Mouse (Mus musculus) ES-E14 (cell line): ENCODE measurements around the gene Ms4a6b. TPM values are rescaled to one million over a fixed set of nuclear protein-coding genes. Genes with fewer than 3 reads are reported as not detected.
"Not testable (repeated sequence)": the region's sequence is repeated elsewhere in the genome, so short reads cannot be mapped to it uniquely, and the experiment has no call there.

Source experiments
- DNase-seq: peaks from one replicate; pipeline ENCODE4 v3.0.0-alpha.2; 2013; ENCODE audit warnings: low read depth, low spot score
- H3K27ac ChIP-seq: 2 replicates; pipeline ENCODE4 v1.5.1; 2012; ENCODE audit warnings: low read depth, mild to moderate bottlenecking, low read length, moderate library complexity, mixed read lengths; ENCODE audit not compliant: poor library complexity, insufficient read depth, severe bottlenecking
- H3K36me3 ChIP-seq: 2 replicates; pipeline ENCODE4 v1.6.1; 2012; ENCODE audit warnings: mild to moderate bottlenecking, low read length, moderate library complexity, mixed read lengths; ENCODE audit not compliant: control insufficient read depth, poor library complexity, insufficient read depth, severe bottlenecking
- H3K4me1 ChIP-seq, 2 experiments: fragments of 150-350 bp in 1 of 2; sonication (generic) in 1 of 2; 2 replicates each; pipeline ENCODE4 v1.6.1; 2012; ENCODE audit warnings: low read length in 2 of 2, mild to moderate bottlenecking in 1 of 2, mixed read lengths in 1 of 2; ENCODE audit not compliant: control insufficient read depth in 2 of 2, insufficient read depth in 2 of 2, poor library complexity in 1 of 2
- H3K4me3 ChIP-seq, 2 experiments: fragments of 150-350 bp in 1 of 2; sonication (generic) in 1 of 2; 2 replicates each; pipeline ENCODE4 v1.5.1; 2012; ENCODE audit warnings: low read length in 2 of 2, low read depth in 1 of 2, mild to moderate bottlenecking in 1 of 2, mixed read lengths in 1 of 2; ENCODE audit not compliant: insufficient read depth in 1 of 2, poor library complexity in 1 of 2, severe bottlenecking in 1 of 2
- H3K9ac ChIP-seq: 2 replicates; pipeline ENCODE4 v1.6.1; 2012; ENCODE audit warnings: low read depth, mild to moderate bottlenecking, low read length, mixed read lengths; ENCODE audit not compliant: poor library complexity, insufficient read depth, severe bottlenecking
- H3K9me3 ChIP-seq: fragments of 150-350 bp; sonication (generic); 2 replicates; pipeline ENCODE4 v1.6.1; 2012; ENCODE audit warnings: low read depth, mild to moderate bottlenecking, low read length; ENCODE audit not compliant: control insufficient read depth, insufficient read depth
- CHD2 ChIP-seq: IDR thresholded peaks from 2 replicates; pipeline ENCODE4 v1.6.1; 2014; ENCODE audit warnings: mild to moderate bottlenecking, low read depth, low read length, inconsistent platforms
- HCFC1 ChIP-seq: IDR thresholded peaks from 2 replicates; pipeline ENCODE4 v1.6.1; 2012; ENCODE audit warnings: low read length, inconsistent platforms, borderline replicate concordance; ENCODE audit not compliant: insufficient read depth
- MAFK ChIP-seq: IDR thresholded peaks from 2 replicates; pipeline ENCODE4 v1.6.1; 2014; ENCODE audit warnings: mild to moderate bottlenecking, low read depth, low read length, inconsistent platforms; ENCODE audit not compliant: insufficient read depth
- ZC3H11A ChIP-seq: IDR thresholded peaks from 2 replicates; pipeline ENCODE4 v1.6.1; 2012; ENCODE audit warnings: low read depth, mild to moderate bottlenecking, inconsistent platforms, low read length, borderline replicate concordance
- ZNF384 ChIP-seq: IDR thresholded peaks from 2 replicates; pipeline ENCODE4 v1.6.1; 2012; ENCODE audit warnings: low read depth, low read length, inconsistent platforms
- in situ Hi-C, 2 experiments: fragments of 600-800 bp; cut with MboI; formaldehyde crosslinking; loops; one replicate each; pipeline ENCODE4 v1.15.1; 2025; ENCODE audit warnings: low sequenced_read_pairs in 2 of 2, inconsistent platforms in 1 of 2; ENCODE audit not compliant: unreplicated experiment in 2 of 2
- total RNA-seq: library from RNA; depleted of rRNA; stranded (reverse); fragments of 300-350 nt; gene quantifications from 2 replicates; pipeline ENCODE4 v1.2.3, GENCODE M21; 2012

The Ms4a6b gene
- total RNA-seq, 1 experiment, result not detected

DNA sequence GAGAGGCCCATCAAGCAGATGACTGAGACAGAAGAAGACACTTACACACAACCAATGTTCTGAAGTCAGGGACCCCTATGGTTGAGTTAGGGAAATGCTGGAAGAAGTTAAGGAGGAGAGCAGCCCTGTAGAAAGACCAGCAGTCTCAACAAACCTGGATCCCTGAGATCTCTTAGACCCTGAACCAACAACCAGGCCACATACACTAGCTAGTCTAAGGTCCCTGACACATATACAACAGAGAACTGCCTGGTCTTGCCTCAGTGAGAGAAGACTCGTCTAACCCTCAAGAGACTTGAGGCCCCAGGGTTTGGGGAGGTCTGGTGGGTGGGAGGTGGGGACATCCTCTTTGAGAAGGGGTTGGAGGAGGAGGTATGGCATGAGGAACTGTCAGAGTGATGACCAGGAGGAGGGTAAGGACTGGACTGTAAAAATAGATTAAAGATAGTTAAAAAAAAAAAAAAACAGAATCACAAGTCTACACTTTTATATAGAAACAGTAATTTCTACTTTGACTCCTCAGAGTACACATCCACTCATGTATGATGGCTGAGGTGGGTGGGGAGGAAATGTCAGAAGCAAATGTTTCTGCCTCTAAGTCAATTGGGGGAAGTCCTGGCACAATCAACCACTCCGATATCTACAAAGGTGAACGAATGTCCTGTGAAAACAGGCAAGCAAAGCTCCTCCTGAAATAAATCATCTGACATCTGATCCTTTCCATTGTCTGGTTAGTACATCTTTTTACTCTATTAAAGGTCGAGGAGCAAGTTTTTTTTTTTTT, 24.7 kb upstream of the Ms4a6b start:
- Histone ChIP-seq H3K9me3 (no peaks in the 10 kb centered on the region), H3K27ac (no peak overlapping the region), H3K9ac (no peak overlapping the region), H3K4me1 (no peaks in the 10 kb centered on the region), H3K4me3 (no peak overlapping the region), H3K36me3 (no peaks in the 10 kb centered on the region)
- in situ Hi-C loops, result no loop called here
- no peak for TF ChIP-seq MAFK
- no peak for TF ChIP-seq CHD2
- no peak for TF ChIP-seq ZNF384
- TF ChIP-seq HCFC1, result no peak
- TF ChIP-seq ZC3H11A, result no peak
- no peak for DNase-seq

DNA sequence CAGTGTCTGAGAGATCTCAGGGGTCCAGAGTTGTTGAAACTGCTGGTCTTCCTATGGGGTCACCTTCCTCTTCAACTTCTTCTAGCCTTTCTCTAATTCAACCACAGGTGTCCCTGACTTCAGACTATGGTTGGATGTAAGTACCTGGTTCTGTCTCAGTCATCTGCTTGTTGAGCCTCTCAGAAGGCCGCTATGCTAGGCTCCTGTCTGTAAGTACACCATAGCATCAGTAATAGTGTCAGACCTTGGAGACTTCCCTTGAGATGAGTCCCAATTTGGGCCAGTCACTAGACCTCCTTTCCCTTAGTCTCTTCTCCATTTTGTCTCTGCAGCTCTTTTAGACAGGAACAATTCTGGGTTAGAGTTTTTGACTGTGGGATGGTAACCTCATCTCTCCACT, 23.6 kb upstream of the Ms4a6b start:
- Histone ChIP-seq H3K9ac (no peak overlapping the region), H3K4me1 (no peaks in the 10 kb centered on the region), H3K36me3 (no peaks in the 10 kb centered on the region), H3K9me3 (no peaks in the 10 kb centered on the region), H3K27ac (no peak overlapping the region), H3K4me3 (no peak overlapping the region)
- no peak for TF ChIP-seq ZNF384
- TF ChIP-seq HCFC1, result no peak
- no peak for TF ChIP-seq ZC3H11A
- no peak for TF ChIP-seq CHD2
- TF ChIP-seq MAFK, result no peak
- in situ Hi-C loops, result no loop called here
- DNase-seq, result no peak

DNA sequence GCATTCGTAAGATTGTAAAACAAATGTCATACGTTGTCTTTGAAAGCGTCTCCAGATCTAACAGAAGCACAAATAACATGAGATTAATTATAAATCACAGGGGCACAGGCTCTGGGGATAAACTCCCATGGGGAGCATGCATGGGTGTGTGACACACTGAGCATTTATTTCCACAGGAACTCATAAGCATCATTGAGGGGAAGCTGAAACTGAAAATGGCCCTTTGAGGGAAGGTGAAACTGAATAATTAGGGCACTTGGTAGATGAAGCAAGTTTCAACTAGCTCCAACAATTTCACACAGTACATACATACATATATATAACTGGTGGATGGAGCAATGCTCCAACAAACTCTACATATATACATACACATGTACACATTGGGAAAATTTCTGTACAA, 21.8 kb upstream of the Ms4a6b start:
- TF ChIP-seq HCFC1, result no peak
- TF ChIP-seq ZNF384, result no peak
- no peak for TF ChIP-seq ZC3H11A
- in situ Hi-C loops, result no loop called here
- no peak overlapping the region for H3K27ac ChIP-seq
- H3K36me3 ChIP-seq, result no peaks in the 10 kb centered on the region
- H3K4me3 ChIP-seq, result no peak overlapping the region
- H3K9me3 ChIP-seq, result no peaks in the 10 kb centered on the region
- H3K9ac ChIP-seq, result no peak overlapping the region
- no peak for DNase-seq
- no peaks in the 10 kb centered on the region for H3K4me1 ChIP-seq

DNA sequence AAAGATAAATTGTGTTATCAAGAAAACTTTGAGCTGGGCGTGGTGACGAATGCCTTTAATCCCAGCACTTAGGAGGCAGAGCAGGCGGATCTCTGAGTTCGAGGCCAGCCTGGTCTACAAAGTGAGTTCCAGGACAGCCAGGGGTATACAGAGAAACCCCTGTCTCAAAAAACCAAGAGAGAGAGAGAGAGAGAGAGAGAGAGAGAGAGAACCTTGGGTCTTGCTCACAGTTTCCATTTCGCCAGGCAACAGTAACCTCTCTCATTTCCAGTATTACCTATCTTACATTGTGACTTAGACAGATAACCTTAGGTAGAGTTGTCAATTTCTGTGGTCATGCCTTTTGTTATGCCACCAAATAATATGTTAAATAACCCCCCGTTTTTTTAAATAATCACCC, 20.0 kb upstream of the Ms4a6b start:
- no peak overlapping the region for H3K9ac ChIP-seq
- in situ Hi-C loops, result no loop called here
- no peaks in the 10 kb centered on the region for H3K9me3 ChIP-seq

DNA sequence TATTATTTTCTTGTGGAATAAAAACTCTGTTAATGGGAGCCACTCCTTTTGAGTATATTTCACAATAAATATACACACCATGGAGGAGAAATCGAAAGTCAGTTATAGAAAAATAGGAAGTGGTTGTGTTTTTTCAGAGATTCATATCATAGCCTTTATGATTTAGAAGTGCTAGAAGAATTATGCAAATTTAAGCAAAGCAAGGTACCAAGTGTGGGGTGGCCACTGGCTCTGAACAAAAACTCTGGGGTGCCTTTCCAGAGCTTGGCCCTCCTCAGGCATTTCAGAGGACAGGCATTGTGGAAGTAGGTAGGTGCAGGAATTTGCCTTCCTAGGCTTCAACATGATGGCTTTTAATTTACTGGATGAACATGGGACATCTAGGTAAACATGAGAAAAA, 19.0 kb upstream of the Ms4a6b start:
- DNase-seq, H3K4me1 ChIP-seq, H3K27ac ChIP-seq, H3K9ac ChIP-seq, H3K9me3 ChIP-seq, H3K4me3 ChIP-seq, H3K36me3 ChIP-seq, in situ Hi-C loops: not testable (repeated sequence)

More for the DNA sequence above, 20.0 kb upstream of the Ms4a6b start:
- H3K27ac ChIP-seq, result no peak overlapping the region
- TF ChIP-seq ZNF384, result no peak
- TF ChIP-seq ZC3H11A, result no peak
- no peak for TF ChIP-seq MAFK
- TF ChIP-seq CHD2, result no peak
- no peak for TF ChIP-seq HCFC1
- H3K36me3 ChIP-seq, result no peaks in the 10 kb centered on the region
- no peaks in the 10 kb centered on the region for H3K4me1 ChIP-seq
- H3K4me3 ChIP-seq, result no peak overlapping the region
- no peak for DNase-seq
